Mouse (Mus musculus): ENCODE measurements around the gene Creb3l4.

Gene Creb3l4

GRCm38 (mm10) chr3:90194759-90195158 is 48.6 kb downstream of the Creb3l4 start:
- no peak for DNase-seq (ENCODE audit: low read depth, low spot score)

GRCm38 (mm10) chr3:90190859-90191510 is 52.3 kb downstream of the Creb3l4 start:
- no peak for DNase-seq (ENCODE audit: low read depth, low spot score)
